Comparison of ENCODE assay signal across 9 mouse cellular contexts in the genomic region with DNA sequence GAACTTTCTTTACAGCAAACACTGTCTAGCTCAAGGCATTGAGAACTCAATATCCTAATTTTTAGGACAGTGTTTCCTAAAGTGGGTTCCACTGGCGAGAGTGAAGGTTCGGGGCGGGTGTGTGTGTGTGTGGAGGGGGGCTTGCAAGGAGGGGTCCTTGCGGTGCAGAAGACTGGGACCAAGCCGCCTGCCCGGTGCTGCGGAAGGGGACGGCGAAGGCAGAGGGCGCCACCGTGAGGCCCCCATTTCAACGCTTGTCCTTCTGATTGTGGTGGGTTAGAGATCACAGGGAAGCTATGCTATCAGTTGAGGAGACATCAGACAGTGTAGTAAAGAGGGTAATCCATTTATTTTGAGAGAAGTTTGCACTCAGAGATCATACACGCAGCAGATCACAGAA.
DNase-seq lines count a peak whose midpoint lies in the region; ATAC-seq and TF ChIP-seq lines count a peak whose summit lies in the region.
"Had no signal": no experiment of that assay in that cellular context is flagged by ENCODE, and none has a peak within 500 bp of the region (broad histone marks: within the 10 kb centered on the region; RNA-seq: fewer than 3 reads in every experiment).

No protein-coding gene starts in this region.

- H3K4me3 ChIP-seq in heart, embryonic 12.5 days = no peak overlapping the region
- no peak overlapping the region for H3K4me3 ChIP-seq in forebrain, postnatal 0 days (ENCODE audit: low read depth, low read length)
- H3K4me3 ChIP-seq: megakaryocyte, embryonic 14.5 days had no signal

- H3K4me2 ChIP-seq in heart, embryonic 12.5 days = peak overlapping the region; percentile 53
- H3K4me2 ChIP-seq in forebrain, postnatal 0 days (ENCODE audit: low read depth) = no peak overlapping the region

- DNase-seq in heart, adult 8-10 months (ENCODE audit: low spot score) = no peak
- DNase-seq in R1 (ENCODE audit: low read depth, low spot score) = peak; percentile 34
- DNase-seq in forebrain, postnatal 0 days = peak; percentile 35
- DNase-seq in gastrocnemius, postnatal 36 days = no peak
- no peak for DNase-seq in right cerebral cortex, adult 18-20 months
- DNase-seq in urinary bladder, postnatal 10 days (ENCODE audit: low spot score) = no peak

- intact Hi-C loops in gastrocnemius, postnatal 36 days (cut with DNase I) = loop anchor here (10.0 kb wide), 1 partner anchor 56 kb away; no protein-coding TSS in a partner anchor

- peak; percentile 56 for TF ChIP-seq CTCF in forebrain, postnatal 0 days (IDR thresholded peaks at IDR 0.05; ENCODE audit: low read depth)

- no peak overlapping the region for H3K27ac ChIP-seq in heart, embryonic 12.5 days (ENCODE audit: poor library complexity, severe bottlenecking)
- no peak overlapping the region for H3K27ac ChIP-seq in forebrain, postnatal 0 days (ENCODE audit: low read depth, low read length)

- no peaks in the 10 kb centered on the region for H3K9me3 ChIP-seq in heart, embryonic 12.5 days (replicated peaks)
- H3K9me3 ChIP-seq in forebrain, postnatal 0 days (ENCODE audit: low read length) = no peaks in the 10 kb centered on the region
- H3K9me3 ChIP-seq: megakaryocyte, embryonic 14.5 days had no signal

- no peak for ATAC-seq in heart, embryonic 12.5 days (ENCODE audit: insufficient number of reproducible peaks, low FRiP score)
- ATAC-seq in forebrain, postnatal 0 days = no peak
- 0 out of 2 replicates have a peak, but pooled peaks have one; percentile 23 for ATAC-seq in megakaryocyte progenitor cell, adult 5-6 weeks (replicated peaks; ENCODE audit: poor library complexity)

- no peak overlapping the region for H3K9ac ChIP-seq in heart, embryonic 12.5 days
- no peak overlapping the region for H3K9ac ChIP-seq in forebrain, postnatal 0 days

- no peaks in the 10 kb centered on the region for H3K4me1 ChIP-seq in heart, embryonic 12.5 days (replicated peaks)
- H3K4me1 ChIP-seq in forebrain, postnatal 0 days (ENCODE audit: insufficient read depth) = no peaks in the 10 kb centered on the region
- H3K4me1 ChIP-seq: megakaryocyte, embryonic 14.5 days had no signal

- no peaks in the 10 kb centered on the region for H3K36me3 ChIP-seq in heart, embryonic 12.5 days
- no peaks in the 10 kb centered on the region for H3K36me3 ChIP-seq in forebrain, postnatal 0 days (ENCODE audit: insufficient read depth)

- WGBS in heart, embryonic 12.5 days = 4% methylated on average over 13 of the region's 13 CpGs
- 5% methylated on average over 13 of the region's 13 CpGs for WGBS in forebrain, postnatal 0 days

- H3K27me3 ChIP-seq in heart, embryonic 12.5 days (replicated peaks) = no peaks in the 10 kb centered on the region; the same call in 1 of the 2 replicates
- H3K27me3 ChIP-seq in forebrain, postnatal 0 days (ENCODE audit: insufficient read depth, low read length) = peaks cover 37% of the 10 kb centered on the region

Comparison
In these comparisons a context has a peak if more than half of its experiments do, and no peak if none do; other contexts are left out.
1. DNase-seq: peak in R1 (single experiment) and forebrain, postnatal 0 days (single experiment); none in heart, adult 8-10 months (single experiment), gastrocnemius, postnatal 36 days (0 of 2), right cerebral cortex, adult 18-20 months (single experiment) and urinary bladder, postnatal 10 days (single experiment).